Mouse (Mus musculus): ENCODE measurements around the gene Cnnm3. TPM values are rescaled to one million over a fixed set of nuclear protein-coding genes. Genes with fewer than 3 reads are reported as not detected.
"Not testable (repeated sequence)": the region's sequence is repeated elsewhere in the genome, so short reads cannot be mapped to it uniquely, and the experiment has no call there.

Cnnm3 gene
- total RNA-seq, 1 experiment from 2014 or later, result 20.8 TPM

- no peak for ATAC-seq (ENCODE audit: extremely low read depth, insufficient number of reproducible peaks, low FRiP score, poor library complexity, severe bottlenecking)
Measured at GRCm38 (mm10) chr1:36531461-36531860, 19.8 kb downstream of the Cnnm3 start.

- no peak for ATAC-seq (ENCODE audit: extremely low read depth, insufficient number of reproducible peaks, low FRiP score, poor library complexity, severe bottlenecking)
Measured at GRCm38 (mm10) chr1:36533546-36533945, 21.9 kb downstream of the Cnnm3 start.

GRCm38 (mm10) chr1:36534595-36535058, 23.0 kb downstream of the Cnnm3 start:
- no peak for ATAC-seq (ENCODE audit: extremely low read depth, insufficient number of reproducible peaks, low FRiP score, poor library complexity, severe bottlenecking)

- ATAC-seq (ENCODE audit: extremely low read depth, insufficient number of reproducible peaks, low FRiP score, poor library complexity, severe bottlenecking), result no peak
Measured at GRCm38 (mm10) chr1:36535477-36536396, 24.1 kb downstream of the Cnnm3 start.

GRCm38 (mm10) chr1:36536397-36536728, 24.7 kb downstream of the Cnnm3 start:
- ATAC-seq (ENCODE audit: extremely low read depth, insufficient number of reproducible peaks, low FRiP score, poor library complexity, severe bottlenecking), result no peak

GRCm38 (mm10) chr1:36536783-36537182, 25.1 kb downstream of the Cnnm3 start, which contains the start of gene Ankrd23:
Ankrd23 (minus strand) TSS chr1:36536883.
- not testable (repeated sequence) for ATAC-seq (ENCODE audit: extremely low read depth, insufficient number of reproducible peaks, low FRiP score, poor library complexity, severe bottlenecking)

- no peak for ATAC-seq (ENCODE audit: extremely low read depth, insufficient number of reproducible peaks, low FRiP score, poor library complexity, severe bottlenecking)
Measured at GRCm38 (mm10) chr1:36538727-36539126, 27.1 kb downstream of the Cnnm3 start.

- ATAC-seq (ENCODE audit: extremely low read depth, insufficient number of reproducible peaks, low FRiP score, poor library complexity, severe bottlenecking), result no peak
Measured at GRCm38 (mm10) chr1:36539186-36539585, 27.5 kb downstream of the Cnnm3 start, which contains the start of gene Gm42417. Gm42417 (minus strand) TSS chr1:36539429.

DNA sequence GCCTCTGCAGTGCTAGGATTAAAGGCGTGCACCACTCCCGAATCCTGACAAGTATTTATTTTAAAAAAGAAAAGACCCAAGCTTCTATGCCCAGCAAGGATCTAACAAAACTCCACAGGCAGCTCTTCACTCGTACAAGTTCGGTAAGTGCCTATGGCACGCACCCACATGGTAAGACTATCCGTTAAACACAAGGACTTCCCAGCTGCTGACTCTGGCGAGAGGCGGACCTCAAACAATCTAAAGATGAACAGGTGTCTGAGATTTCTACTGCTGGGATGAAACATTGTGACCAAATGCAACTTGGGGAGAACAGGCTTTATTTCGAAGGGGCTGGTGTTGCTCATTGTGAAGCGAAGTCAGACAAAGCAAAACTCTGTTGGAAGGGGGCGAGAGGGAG, 28.5 kb downstream of the Cnnm3 start:
- no peak for ATAC-seq (ENCODE audit: extremely low read depth, insufficient number of reproducible peaks, low FRiP score, poor library complexity, severe bottlenecking)

DNA sequence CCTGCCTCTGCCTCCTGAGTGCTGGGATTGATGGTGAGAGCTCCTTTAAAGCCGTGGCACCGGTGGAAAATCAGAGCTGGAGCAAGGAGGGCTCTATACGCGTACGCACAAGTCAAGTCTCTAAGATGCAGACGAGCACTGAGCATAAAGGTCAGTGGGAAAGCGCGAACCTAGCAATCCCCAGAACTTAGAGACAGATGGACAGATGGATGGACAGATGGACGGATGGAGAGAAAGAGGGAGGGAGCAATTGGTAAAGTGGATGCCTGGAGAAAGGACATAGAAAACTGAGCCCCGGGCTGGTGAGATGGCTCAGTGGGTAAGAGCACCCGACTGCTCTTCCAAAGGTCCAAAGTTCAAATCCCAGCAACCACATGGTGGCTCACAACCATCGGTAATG, 29.1 kb downstream of the Cnnm3 start:
- ATAC-seq (ENCODE audit: extremely low read depth, insufficient number of reproducible peaks, low FRiP score, poor library complexity, severe bottlenecking), result no peak

DNA sequence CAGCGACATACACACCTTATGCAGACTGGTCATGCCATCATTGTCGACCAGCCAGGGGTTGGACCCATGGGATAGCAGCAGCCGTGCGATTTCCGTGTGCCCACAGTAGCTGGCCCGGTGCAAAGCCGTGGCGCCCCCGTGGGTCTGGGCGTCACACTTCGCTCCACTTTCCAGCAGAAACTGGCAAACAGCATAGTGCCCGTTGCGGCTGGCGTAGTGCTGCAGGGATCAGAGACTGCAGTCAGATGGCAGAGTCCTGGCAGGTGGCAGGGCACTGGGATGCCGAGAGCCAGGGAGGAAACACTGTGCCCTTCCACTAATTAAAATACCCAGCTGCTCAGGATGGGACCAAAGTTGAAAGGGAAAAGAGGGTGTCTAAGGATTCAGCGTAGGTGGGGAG, 30.2 kb downstream of the Cnnm3 start:
- ATAC-seq (ENCODE audit: extremely low read depth, insufficient number of reproducible peaks, low FRiP score, poor library complexity, severe bottlenecking), result no peak

DNA sequence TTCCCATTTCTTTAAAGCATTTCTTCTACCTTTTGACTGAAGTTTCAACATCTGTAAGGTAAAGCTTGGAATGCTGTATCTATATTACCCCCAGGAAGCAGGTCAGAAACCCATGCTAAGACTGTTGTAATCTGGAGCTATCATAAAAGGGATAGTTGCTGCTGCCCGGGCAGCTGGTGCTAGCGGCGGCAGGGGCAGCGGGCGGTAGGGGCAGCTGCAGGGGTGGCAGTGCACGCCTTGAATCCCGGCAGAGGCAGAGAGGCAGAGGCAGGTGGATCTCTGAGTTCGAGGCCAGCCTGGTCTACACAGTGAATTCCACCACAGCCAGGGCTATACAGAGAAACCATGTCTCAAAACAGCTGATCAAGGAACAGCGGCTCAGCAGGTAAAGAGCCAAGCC, 31.3 kb downstream of the Cnnm3 start:
- no peak for ATAC-seq (ENCODE audit: extremely low read depth, insufficient number of reproducible peaks, low FRiP score, poor library complexity, severe bottlenecking)

- ATAC-seq (ENCODE audit: extremely low read depth, insufficient number of reproducible peaks, low FRiP score, poor library complexity, severe bottlenecking), result no peak
Measured at GRCm38 (mm10) chr1:36545382-36545781, 33.7 kb downstream of the Cnnm3 start.

GRCm38 (mm10) chr1:36545845-36546600, 34.4 kb downstream of the Cnnm3 start:
- no peak for ATAC-seq (ENCODE audit: extremely low read depth, insufficient number of reproducible peaks, low FRiP score, poor library complexity, severe bottlenecking)

DNA sequence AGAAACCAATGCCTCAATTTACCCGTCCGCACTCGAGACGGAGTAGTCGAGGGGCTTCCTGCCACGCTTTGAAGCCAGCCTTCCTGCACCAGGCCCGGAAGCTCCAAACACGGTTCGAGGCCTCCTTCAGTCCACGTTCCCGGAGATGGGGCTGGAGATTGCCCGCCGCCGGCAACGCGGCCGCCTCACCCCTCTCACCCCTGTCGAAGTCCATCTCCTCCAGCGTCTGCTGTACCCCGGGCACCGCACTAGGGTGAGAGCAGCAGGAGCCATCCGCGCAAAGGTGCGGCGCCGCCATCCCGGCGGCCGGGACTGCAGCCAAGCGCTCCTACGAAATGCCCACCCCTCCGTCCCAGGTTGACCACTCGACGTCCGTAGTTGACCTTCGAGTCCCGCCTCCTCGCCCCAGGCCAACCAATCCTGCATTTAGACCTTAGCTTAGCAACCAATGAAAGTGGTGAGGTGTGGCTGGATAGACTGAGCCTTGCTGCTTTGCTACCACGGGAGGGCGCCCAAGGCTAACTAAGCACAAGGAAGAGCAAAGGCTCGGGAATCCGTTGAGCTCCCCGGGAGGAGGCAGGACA, 35.3 kb downstream of the Cnnm3 start, which contains the start of gene Ankrd39:
TSS of gene Ankrd39 (minus strand) at position 558 of the 584 bp plus-strand sequence.
- peak; percentile 98 for ATAC-seq (ENCODE audit: extremely low read depth, insufficient number of reproducible peaks, low FRiP score, poor library complexity, severe bottlenecking)

- no peak for ATAC-seq (ENCODE audit: extremely low read depth, insufficient number of reproducible peaks, low FRiP score, poor library complexity, severe bottlenecking)
Measured at GRCm38 (mm10) chr1:36547981-36548598, 36.4 kb downstream of the Cnnm3 start.

GRCm38 (mm10) chr1:36548771-36549170, 37.1 kb downstream of the Cnnm3 start:
- ATAC-seq (ENCODE audit: extremely low read depth, insufficient number of reproducible peaks, low FRiP score, poor library complexity, severe bottlenecking), result no peak

DNA sequence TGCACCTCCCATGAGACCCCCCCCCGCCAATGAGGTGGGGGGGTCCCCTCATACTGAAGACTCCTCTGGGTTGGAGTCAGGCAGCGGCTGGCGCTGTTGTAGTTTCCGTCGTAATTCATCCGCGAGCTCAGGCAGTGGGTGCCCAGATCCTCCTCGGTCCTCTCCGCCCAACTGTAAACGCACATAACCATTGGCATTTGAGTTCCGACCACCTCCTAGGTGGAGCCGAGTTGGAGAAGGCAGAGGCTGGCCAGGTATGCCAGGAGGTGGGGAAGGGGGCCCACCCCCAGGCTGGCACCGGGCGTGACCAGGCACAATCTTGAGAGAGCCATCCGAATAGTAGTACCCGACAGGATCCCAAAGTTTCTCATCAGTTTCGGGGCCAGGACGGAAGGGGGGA, 37.8 kb downstream of the Cnnm3 start:
- no peak for ATAC-seq (ENCODE audit: extremely low read depth, insufficient number of reproducible peaks, low FRiP score, poor library complexity, severe bottlenecking)

All from neutrophil, adult 5-6 weeks (primary cell).